Mouse (Mus musculus) limb, embryonic 15.5 days (tissue): ENCODE measurements around the gene Usp18. TPM values are rescaled to one million over a fixed set of nuclear protein-coding genes. Genes with fewer than 3 reads are reported as not detected.

ENCODE experiments used
- ATAC-seq: fragments of 200-750 bp; cut with Nextera tagmentation; 2 replicates; pipeline ENCODE4 v1.8.0; 2017; ENCODE audit warnings: low read depth, moderate TSS enrichment; ENCODE audit not compliant: insufficient number of reproducible peaks, low FRiP score, low TSS enrichment
- H3K27ac ChIP-seq: fragments of 300-500 bp; sonication (generic); 2 replicates; pipeline ENCODE4 v1.5.1; 2015; ENCODE audit warnings: moderate library complexity, mild to moderate bottlenecking, inconsistent platforms
- H3K27me3 ChIP-seq: fragments of 300-500 bp; sonication (generic); 2 replicates; pipeline ENCODE4 v1.6.1; 2015; ENCODE audit warnings: inconsistent platforms
- H3K36me3 ChIP-seq: fragments of 300-500 bp; sonication (generic); 2 replicates; pipeline ENCODE4 v1.6.1; 2015; ENCODE audit warnings: inconsistent platforms
- H3K4me1 ChIP-seq: fragments of 300-500 bp; sonication (generic); 2 replicates; pipeline ENCODE4 v1.6.1; 2015; ENCODE audit warnings: inconsistent platforms
- H3K4me2 ChIP-seq: fragments of 300-500 bp; sonication (generic); 2 replicates; pipeline ENCODE4 v1.6.1; 2015; ENCODE audit warnings: mild to moderate bottlenecking, inconsistent platforms
- H3K4me3 ChIP-seq: fragments of 300-500 bp; sonication (generic); 2 replicates; pipeline ENCODE4 v1.5.1; 2015; ENCODE audit warnings: mild to moderate bottlenecking, inconsistent platforms
- H3K9ac ChIP-seq: fragments of 300-500 bp; sonication (generic); 2 replicates; pipeline ENCODE4 v1.6.1; 2015; ENCODE audit warnings: inconsistent platforms
- H3K9me3 ChIP-seq: fragments of 300-500 bp; sonication (generic); 2 replicates; pipeline ENCODE4 v1.6.1; 2016; ENCODE audit warnings: inconsistent platforms
- WGBS: fragments of 180-500 bp; shearing (Covaris S2); methylation state at CpG from one replicate; pipeline ENCODE4 v1.1.7; 2015; 5-methylcytosine and 5-hydroxymethylcytosine counted together
- polyA plus RNA-seq: library from polyadenylated mRNA; unstranded; fragments of >200 nt; fragmentation: Nextera tagmentation; extraction: Ambion mirVana; gene quantifications from 2 replicates; pipeline ENCODE4 v1.2.1, GENCODE M21; 2015

Gene Usp18
- polyA plus RNA-seq, 1 experiment from 2014 or later, result 2.0 TPM

DNA sequence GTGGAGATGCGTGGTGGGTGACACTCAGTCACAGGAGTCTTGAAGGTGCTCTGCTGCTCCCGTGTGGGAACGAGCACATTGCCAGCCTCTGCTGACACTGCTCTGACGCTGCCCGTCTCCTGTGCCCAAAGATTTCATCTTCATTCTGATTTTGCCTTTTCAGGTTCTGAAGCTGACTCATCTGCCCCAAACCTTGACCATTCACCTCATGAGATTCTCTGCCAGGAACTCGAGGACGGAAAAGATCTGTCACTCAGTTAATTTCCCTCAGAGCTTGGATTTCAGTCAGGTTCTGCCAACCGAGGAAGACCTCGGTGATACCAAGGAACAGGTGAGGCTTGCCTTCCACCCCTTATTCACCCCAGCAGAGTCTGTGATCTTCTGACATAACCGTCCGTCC is 16.8 kb downstream of the Usp18 start:
- Histone ChIP-seq H3K36me3 (no peaks in the 10 kb centered on the region), H3K4me3 (no peak overlapping the region), H3K27ac (no peak overlapping the region), H3K9ac (no peak overlapping the region), H3K4me2 (no peak overlapping the region), H3K4me1 (no peaks in the 10 kb centered on the region), H3K9me3 (no peaks in the 10 kb centered on the region), H3K27me3 (no peaks in the 10 kb centered on the region)
- 86% methylated on average over 11 of the region's 11 CpGs for WGBS
- ATAC-seq, result no peak

DNA sequence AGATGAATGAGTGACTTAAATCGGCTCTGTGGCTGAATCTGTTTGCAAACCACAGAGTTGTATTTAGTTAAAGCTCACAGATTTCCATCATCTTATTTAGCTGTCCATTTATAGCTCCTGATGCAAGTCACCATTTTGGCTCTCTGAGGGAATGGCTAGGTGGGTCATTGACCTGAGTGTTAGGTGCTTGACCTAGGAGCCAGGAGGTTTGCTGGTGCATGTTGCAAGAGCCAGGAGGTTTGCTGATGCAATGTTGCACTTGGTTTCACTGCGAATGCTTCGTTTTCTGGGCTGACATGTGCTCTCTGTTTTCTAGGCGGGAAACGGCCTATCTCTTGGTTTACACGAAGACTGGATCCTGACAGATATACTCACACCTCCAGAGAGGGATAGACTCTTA is 24.4 kb downstream of the Usp18 start:
- Histone ChIP-seq H3K4me3 (no peak overlapping the region), H3K36me3 (no peaks in the 10 kb centered on the region), H3K27ac (no peak overlapping the region), H3K27me3 (no peaks in the 10 kb centered on the region; the same call in 1 of the 2 replicates), H3K4me2 (no peak overlapping the region), H3K4me1 (0 out of 2 replicates have a peak, but pooled peaks cover 5% of the 10 kb centered on the region), H3K9me3 (no peaks in the 10 kb centered on the region), H3K9ac (no peak overlapping the region)
- WGBS, result 77% methylated on average over 6 of the region's 6 CpGs
- no peak for ATAC-seq

DNA sequence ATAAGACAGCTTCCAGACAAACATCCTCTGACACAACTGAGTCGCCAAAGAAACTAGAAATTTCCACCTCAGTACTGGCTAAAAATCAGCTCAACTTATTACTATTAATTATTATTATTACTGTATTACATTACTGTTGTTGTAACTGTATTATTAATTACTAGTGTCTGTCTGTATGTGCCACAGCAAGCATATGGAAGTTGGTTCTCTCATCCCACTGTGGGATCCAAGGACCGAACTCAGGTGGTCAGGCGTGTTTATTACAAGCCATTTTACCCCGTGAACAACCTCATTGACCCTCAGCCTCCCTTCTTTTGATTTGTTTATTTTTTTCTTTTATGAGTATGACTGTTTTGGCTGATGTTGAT is 26.0 kb downstream of the Usp18 start:
- WGBS, result 12% methylated on average over 4 of the region's 4 CpGs
- H3K9me3 ChIP-seq, result no peaks in the 10 kb centered on the region
- H3K27ac ChIP-seq, result no peak overlapping the region
- no peak for ATAC-seq
- H3K27me3 ChIP-seq, result no peaks in the 10 kb centered on the region; the same call in 1 of the 2 replicates
- H3K4me1 ChIP-seq, result 0 out of 2 replicates have a peak, but pooled peaks cover 5% of the 10 kb centered on the region
- H3K36me3 ChIP-seq, result no peaks in the 10 kb centered on the region
- no peak overlapping the region for H3K4me3 ChIP-seq
- H3K4me2 ChIP-seq, result no peak overlapping the region
- H3K9ac ChIP-seq, result no peak overlapping the region

DNA sequence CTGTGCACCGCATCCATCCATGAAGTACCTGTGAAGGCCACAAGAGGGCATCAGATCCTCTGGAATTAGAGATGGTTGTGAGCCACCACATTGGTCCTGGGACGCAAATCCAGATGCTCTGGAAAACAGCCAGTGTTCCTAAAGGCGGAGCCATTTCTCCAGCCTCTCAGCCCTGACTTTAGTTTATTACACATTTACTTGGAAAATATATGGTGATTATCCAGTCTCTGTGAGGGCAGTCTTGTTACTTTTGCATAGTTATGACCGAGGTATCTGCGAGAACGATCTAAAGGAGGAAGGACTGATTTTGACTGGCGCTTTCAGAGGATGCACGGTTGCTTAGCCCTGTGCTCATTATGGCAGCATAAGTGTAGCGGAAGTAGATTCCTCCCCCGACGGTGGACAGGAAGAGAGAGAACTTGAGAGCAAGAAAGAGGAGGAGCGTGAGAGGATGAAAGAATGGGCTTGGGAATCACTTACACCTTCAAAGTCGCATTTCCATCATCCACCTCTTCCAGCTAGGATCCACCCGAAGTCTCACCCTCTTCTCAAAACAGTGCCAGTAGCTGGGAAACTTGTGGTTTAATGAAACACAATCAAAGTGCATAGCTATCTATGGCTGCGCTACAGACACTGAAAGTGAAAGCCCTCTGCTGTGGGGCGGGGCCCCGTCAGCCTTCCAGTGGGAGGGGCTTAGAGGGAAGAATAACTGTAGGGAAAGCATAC is 26.5 kb downstream of the Usp18 start:
- no peaks in the 10 kb centered on the region for H3K36me3 ChIP-seq
- H3K4me1 ChIP-seq, result 0 out of 2 replicates have a peak, but pooled peaks cover 5% of the 10 kb centered on the region
- H3K27me3 ChIP-seq, result no peaks in the 10 kb centered on the region; the same call in 1 of the 2 replicates
- H3K9me3 ChIP-seq, result no peaks in the 10 kb centered on the region
- ATAC-seq, result peak; percentile 87
- H3K27ac ChIP-seq, result peak overlapping the region; percentile 86
- H3K4me2 ChIP-seq, result peak overlapping the region; percentile 59
- H3K4me3 ChIP-seq, result peak overlapping the region; percentile 46
- WGBS, result 7% methylated on average over 17 of the region's 17 CpGs
- no peak overlapping the region for H3K9ac ChIP-seq

DNA sequence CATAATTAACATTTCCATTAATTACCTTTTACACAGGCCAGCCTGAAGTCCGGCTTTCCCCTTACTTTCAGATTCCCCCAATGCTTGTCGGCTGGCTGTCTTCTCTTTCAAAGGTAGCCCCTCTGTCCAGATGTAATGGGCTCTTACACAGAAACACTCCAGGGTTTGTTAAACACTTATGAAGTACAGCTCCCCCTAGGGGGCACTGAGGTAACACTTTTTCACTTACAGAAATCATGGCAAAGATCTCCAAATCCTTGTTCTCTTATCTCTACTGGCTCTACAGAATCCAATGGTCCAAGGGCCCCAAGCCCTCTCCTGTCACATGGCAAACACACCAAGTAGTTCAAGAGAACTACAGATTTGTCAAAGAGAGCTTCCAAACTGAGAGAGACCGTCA is 28.6 kb downstream of the Usp18 start:
- H3K9me3 ChIP-seq, result no peaks in the 10 kb centered on the region
- H3K4me2 ChIP-seq, result no peak overlapping the region
- ATAC-seq, result no peak
- WGBS, result 82% methylated on average over 3 of the region's 3 CpGs
- H3K27me3 ChIP-seq, result no peaks in the 10 kb centered on the region; the same call in 1 of the 2 replicates
- H3K4me1 ChIP-seq, result 0 out of 2 replicates have a peak, but pooled peaks cover 5% of the 10 kb centered on the region
- H3K4me3 ChIP-seq, result no peak overlapping the region
- no peak overlapping the region for H3K9ac ChIP-seq
- H3K27ac ChIP-seq, result no peak overlapping the region
- H3K36me3 ChIP-seq, result no peaks in the 10 kb centered on the region

DNA sequence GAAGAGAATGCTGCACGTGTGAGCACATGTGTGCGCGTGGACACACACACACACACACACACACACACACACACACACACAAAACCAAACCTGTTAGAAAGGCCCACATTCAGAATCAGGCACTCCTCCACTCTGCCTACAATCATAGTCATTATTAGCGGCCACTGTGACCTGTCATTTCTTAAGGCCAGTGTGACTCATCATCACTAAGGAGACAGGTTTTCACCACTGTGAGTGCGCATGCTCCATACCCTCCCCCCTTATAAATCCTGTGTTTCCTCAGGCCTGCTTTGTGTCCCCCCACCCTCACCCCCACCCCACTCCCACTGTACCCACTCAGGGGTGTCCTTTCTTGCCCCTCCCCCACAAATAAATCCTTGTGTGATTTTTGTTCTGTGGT is 38.4 kb downstream of the Usp18 start:
- H3K27me3 ChIP-seq, result no peaks in the 10 kb centered on the region
- no peak for ATAC-seq
- no peak overlapping the region for H3K4me2 ChIP-seq
- H3K4me3 ChIP-seq, result no peak overlapping the region
- H3K9me3 ChIP-seq, result no peaks in the 10 kb centered on the region
- H3K27ac ChIP-seq, result no peak overlapping the region
- WGBS, result 83% methylated on average over 5 of the region's 5 CpGs
- H3K9ac ChIP-seq, result no peak overlapping the region
- no peaks in the 10 kb centered on the region for H3K36me3 ChIP-seq
- no peaks in the 10 kb centered on the region for H3K4me1 ChIP-seq

DNA sequence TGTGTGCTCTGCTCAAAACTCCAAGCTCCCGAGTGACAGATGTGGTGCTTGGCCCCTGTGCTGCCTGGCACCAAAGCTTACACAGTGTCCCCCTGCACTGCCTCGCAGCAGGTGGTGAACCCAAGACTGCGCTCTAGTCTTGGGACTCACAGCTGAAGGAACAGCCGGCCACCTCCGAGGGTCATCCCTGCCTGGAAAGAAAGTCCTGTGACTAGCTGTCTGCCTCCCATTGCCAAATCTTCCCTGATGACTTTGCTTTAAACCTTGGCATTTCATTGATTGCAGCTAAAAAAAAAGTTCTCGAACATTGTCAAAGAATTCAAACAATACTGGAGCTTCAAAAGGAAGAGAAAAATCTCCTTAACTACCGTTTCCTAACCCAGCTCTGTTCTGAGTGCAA is 53.6 kb downstream of the Usp18 start:
- Histone ChIP-seq H3K27me3 (no peaks in the 10 kb centered on the region), H3K27ac (no peak overlapping the region), H3K4me3 (no peak overlapping the region), H3K9me3 (no peaks in the 10 kb centered on the region), H3K36me3 (no peaks in the 10 kb centered on the region), H3K4me2 (no peak overlapping the region), H3K4me1 (peaks cover 10% of the 10 kb centered on the region), H3K9ac (no peak overlapping the region)
- no peak for ATAC-seq
- 44% methylated on average over 7 of the region's 7 CpGs for WGBS

DNA sequence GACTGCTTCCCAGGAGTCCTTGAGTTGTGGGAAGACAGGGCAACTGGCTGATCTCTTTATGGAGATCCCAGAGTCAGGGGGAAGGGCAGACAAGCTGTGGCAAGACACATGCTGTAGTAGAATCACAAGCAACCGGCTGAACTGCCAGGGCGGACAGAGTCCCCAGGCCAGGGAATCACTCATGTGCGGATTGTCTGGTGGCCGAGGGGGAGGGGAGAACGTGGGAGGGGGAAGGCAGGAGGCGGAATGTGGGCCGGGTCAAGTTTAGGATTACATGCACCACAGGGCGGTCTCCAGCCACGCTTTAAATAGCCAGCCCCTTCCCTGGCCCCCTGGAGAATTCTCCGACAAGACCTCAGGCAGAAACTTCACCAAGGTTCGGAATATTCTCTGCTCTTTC is 54.2 kb downstream of the Usp18 start, which contains the start of gene Slc6a13:
TSS of gene Slc6a13 (plus strand) at position 274 of the 400 bp plus-strand sequence.
- H3K9me3 ChIP-seq, result no peaks in the 10 kb centered on the region
- WGBS, result 3% methylated on average over 11 of the region's 11 CpGs
- no peak within 1 kb of the TSS for H3K9ac ChIP-seq
- H3K4me1 ChIP-seq, result peaks cover 10% of the 10 kb centered on the region
- H3K4me2 ChIP-seq, result peak within 1 kb of the TSS; percentile 22; the same call in 1 of the 2 replicates
- H3K27me3 ChIP-seq, result no peaks in the 10 kb centered on the region
- H3K4me3 ChIP-seq, result no peak within 1 kb of the TSS
- no peak within 1 kb of the TSS for H3K27ac ChIP-seq
- ATAC-seq, result no peak
- no peaks in the 10 kb centered on the region for H3K36me3 ChIP-seq

DNA sequence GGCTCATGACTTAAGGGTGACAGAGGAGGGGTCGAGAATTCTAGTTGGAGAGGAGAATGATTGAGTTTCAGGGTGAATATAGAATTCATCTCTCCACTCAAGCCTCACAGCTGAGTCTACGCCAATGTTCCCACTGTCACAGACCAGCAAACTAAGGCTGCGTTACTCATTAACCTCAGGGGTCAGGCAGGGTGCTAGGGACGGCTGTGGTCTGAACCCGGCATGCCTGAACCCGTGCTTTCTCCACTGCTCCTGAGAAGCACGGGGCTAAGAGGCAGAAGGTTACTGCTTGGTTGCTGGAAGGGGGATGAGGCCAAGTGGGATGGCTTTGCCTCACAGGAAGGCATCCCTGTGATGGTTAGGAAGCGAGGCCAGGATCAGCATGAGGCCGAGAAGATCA is 54.8 kb downstream of the Usp18 start:
- no peak for ATAC-seq
- H3K9ac ChIP-seq, result no peak overlapping the region
- no peaks in the 10 kb centered on the region for H3K36me3 ChIP-seq
- no peaks in the 10 kb centered on the region for H3K27me3 ChIP-seq
- peaks cover 10% of the 10 kb centered on the region for H3K4me1 ChIP-seq
- no peak overlapping the region for H3K4me2 ChIP-seq
- 50% methylated on average over 9 of the region's 9 CpGs for WGBS
- H3K9me3 ChIP-seq, result no peaks in the 10 kb centered on the region
- H3K4me3 ChIP-seq, result no peak overlapping the region
- H3K27ac ChIP-seq, result no peak overlapping the region

DNA sequence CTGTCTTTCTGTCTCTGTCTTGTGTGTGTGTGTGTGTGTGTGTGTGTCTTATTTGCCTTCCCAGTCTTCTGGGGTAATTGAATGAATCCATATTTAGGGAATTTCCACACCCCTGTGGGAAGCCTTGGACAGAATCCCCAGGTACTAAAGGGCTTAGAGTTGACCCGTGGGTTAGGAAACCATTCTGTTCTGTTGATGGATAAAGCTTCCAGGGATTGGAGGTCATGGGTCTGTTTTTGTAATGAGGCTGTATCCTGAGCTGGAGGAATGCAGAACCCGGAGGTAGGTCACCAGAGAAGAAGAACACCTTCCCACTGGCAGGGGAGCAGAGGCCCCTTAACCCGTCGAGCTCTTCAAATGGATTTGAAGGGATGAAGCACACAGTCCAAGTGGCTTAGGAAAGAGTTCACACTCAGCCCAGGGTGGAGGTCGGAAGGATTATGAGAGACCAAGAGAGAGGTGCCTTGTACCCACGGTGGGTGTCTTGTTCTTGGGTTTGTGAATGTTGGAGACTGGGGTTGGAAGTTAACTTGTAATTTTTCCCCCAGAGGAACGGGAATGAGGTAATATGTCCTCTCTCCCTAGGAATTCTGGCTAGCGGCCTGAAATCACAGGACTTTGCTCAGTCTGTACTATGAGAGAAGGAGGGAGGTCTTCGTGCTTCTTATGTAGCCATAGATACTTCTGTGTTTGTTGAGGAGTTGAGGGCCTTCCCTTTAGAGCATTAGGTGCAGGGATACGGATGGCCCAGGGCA is 57.9 kb downstream of the Usp18 start:
- Histone ChIP-seq H3K27me3 (no peaks in the 10 kb centered on the region), H3K4me3 (no peak overlapping the region), H3K4me2 (no peak overlapping the region), H3K36me3 (no peaks in the 10 kb centered on the region), H3K9me3 (no peaks in the 10 kb centered on the region), H3K4me1 (peaks cover 10% of the 10 kb centered on the region), H3K27ac (no peak overlapping the region), H3K9ac (no peak overlapping the region)
- 61% methylated on average over 10 of the region's 10 CpGs for WGBS
- no peak for ATAC-seq

DNA sequence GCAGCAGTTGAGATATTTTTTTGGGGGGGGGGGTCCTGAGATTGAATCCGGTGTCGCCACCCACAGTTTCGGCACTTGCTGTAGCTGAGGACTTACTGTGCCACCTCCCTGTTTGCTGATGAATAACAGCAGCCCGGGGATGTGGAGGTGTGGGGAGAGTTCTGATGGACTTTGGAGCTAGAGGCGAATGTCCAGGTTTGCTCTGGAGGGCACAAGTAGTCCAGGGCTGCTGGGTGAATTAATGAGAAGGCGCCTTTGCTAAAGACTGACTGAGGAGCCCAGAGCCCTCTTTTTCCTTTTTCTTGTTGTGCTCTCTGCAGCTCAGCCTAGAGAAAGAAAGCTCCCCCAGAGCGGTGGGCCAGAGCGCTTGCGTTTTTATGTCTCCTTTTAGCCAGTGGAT is 58.9 kb downstream of the Usp18 start:
- Histone ChIP-seq H3K36me3 (no peaks in the 10 kb centered on the region), H3K9ac (no peak overlapping the region), H3K9me3 (no peaks in the 10 kb centered on the region), H3K27me3 (no peaks in the 10 kb centered on the region), H3K27ac (no peak overlapping the region), H3K4me3 (no peak overlapping the region), H3K4me2 (no peak overlapping the region), H3K4me1 (peaks cover 10% of the 10 kb centered on the region)
- no peak for ATAC-seq
- 76% methylated on average over 9 of the region's 9 CpGs for WGBS

DNA sequence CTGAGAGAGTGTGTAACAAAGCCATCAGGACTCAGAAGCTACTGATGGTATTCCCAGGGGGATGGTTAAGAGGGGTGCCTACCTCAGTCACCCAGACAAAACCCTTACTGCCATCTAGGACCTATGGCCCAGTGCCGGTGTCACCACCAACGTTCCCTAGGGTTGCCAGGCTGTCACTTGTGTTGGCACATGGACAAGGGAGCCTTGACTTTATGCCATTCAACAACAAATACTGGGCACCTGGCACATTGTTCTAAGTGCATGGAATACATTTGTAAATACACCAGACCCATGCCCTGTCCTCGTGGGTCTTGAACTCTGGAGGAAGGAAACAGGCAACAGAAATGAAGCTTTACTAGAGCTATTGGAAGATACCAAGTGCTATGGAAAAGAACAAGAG is 59.9 kb downstream of the Usp18 start:
- H3K9me3 ChIP-seq, result no peaks in the 10 kb centered on the region
- H3K4me2 ChIP-seq, result no peak overlapping the region
- no peak overlapping the region for H3K27ac ChIP-seq
- H3K4me3 ChIP-seq, result no peak overlapping the region
- no peaks in the 10 kb centered on the region for H3K27me3 ChIP-seq
- H3K36me3 ChIP-seq, result no peaks in the 10 kb centered on the region
- no peak overlapping the region for H3K9ac ChIP-seq
- WGBS, result 84% methylated on average over 3 of the region's 3 CpGs
- no peak for ATAC-seq
- peaks cover 1% of the 10 kb centered on the region; the same call in 1 of the 2 replicates for H3K4me1 ChIP-seq
